Mouse (Mus musculus) liver, embryonic 14.5 days (tissue): ENCODE measurements around the gene Glp1r. TPM values are rescaled to one million over a fixed set of nuclear protein-coding genes. Genes with fewer than 3 reads are reported as not detected.

ENCODE experiments used
- ATAC-seq: fragments of 200-750 bp; cut with Nextera tagmentation; 2 replicates; pipeline ENCODE4 v1.8.0; 2017; ENCODE audit warnings: moderate number of reproducible peaks, mild to moderate bottlenecking, moderate library complexity; ENCODE audit not compliant: insufficient read depth
- DNase-seq, 3 experiments: peaks; one replicate each; pipeline ENCODE4 v3.0.0-alpha.2; 2012 to 2013; ENCODE audit warnings: low read depth in 3 of 3, low spot score in 3 of 3
- H3K27ac ChIP-seq: fragments of 300-500 bp; sonication (generic); 2 replicates; pipeline ENCODE4 v1.5.1; 2014; ENCODE audit warnings: moderate library complexity, mild to moderate bottlenecking, control low read depth, inconsistent platforms
- H3K27me3 ChIP-seq: fragments of 300-500 bp; sonication (generic); 2 replicates; pipeline ENCODE4 v1.6.1; 2014; ENCODE audit warnings: mild to moderate bottlenecking, low read length, moderate library complexity; ENCODE audit not compliant: control insufficient read depth, insufficient read depth
- H3K36me3 ChIP-seq: fragments of 300-500 bp; sonication (generic); replicated peaks from 2 replicates; pipeline ENCODE4 v1.6.1; 2014; ENCODE audit warnings: low read depth; ENCODE audit not compliant: control insufficient read depth, insufficient read depth
- H3K4me1 ChIP-seq, 2 experiments: fragments of 200-500 bp in 1 of 2; fragments of 300-500 bp in 1 of 2; sonication (generic) in 1 of 2; replicated peaks; 2 replicates each; pipeline ENCODE4 v1.6.1; 2012 to 2014; ENCODE audit warnings: antibody characterized with exemption in 1 of 2, inconsistent platforms in 1 of 2, low read length in 1 of 2; ENCODE audit not compliant: control insufficient read depth in 2 of 2, insufficient read depth in 2 of 2
- H3K4me2 ChIP-seq: fragments of 300-500 bp; sonication (generic); 2 replicates; pipeline ENCODE4 v1.6.1; 2014; ENCODE audit warnings: low read depth, mild to moderate bottlenecking, control low read depth, moderate library complexity
- H3K4me3 ChIP-seq, 2 experiments: fragments of 200-500 bp in 1 of 2; fragments of 300-500 bp in 1 of 2; sonication (generic) in 1 of 2; 2 replicates each; pipeline ENCODE4 v1.5.1; 2012 to 2014; ENCODE audit warnings: low read depth in 2 of 2, low read length in 2 of 2, mild to moderate bottlenecking in 2 of 2, control low read depth in 1 of 2, inconsistent platforms in 1 of 2, moderate library complexity in 1 of 2; ENCODE audit not compliant: insufficient read depth in 1 of 2
- H3K9ac ChIP-seq: fragments of 300-500 bp; sonication (generic); replicated peaks from 2 replicates; pipeline ENCODE4 v1.6.1; 2014; ENCODE audit warnings: mild to moderate bottlenecking, control low read depth, moderate library complexity
- H3K9me3 ChIP-seq: fragments of 300-500 bp; sonication (generic); 2 replicates; pipeline ENCODE4 v1.6.1; 2016; ENCODE audit warnings: low read length, mixed read lengths; ENCODE audit not compliant: control insufficient read depth
- CTCF ChIP-seq: IDR thresholded peaks from 2 replicates; pipeline ENCODE4 v1.5.1; 2016; ENCODE audit warnings: antibody characterized with exemption, low read depth, control low read depth
- EP300 ChIP-seq: IDR thresholded peaks from 2 replicates; pipeline ENCODE4 v1.6.1; 2016; ENCODE audit warnings: antibody characterized with exemption, low read depth
- WGBS: fragments of 180-500 bp; shearing (Covaris S2); extraction: QIAGEN DNeasy Blood & Tissue Kit; methylation state at CpG from one replicate; pipeline ENCODE4 v1.1.7; 2014; ENCODE audit not compliant: insufficient replicate concordance; 5-methylcytosine and 5-hydroxymethylcytosine counted together
- polyA plus RNA-seq, 2 experiments: library from polyadenylated mRNA; depleted of rRNA in 1 of 2; stranded (reverse) in 1 of 2; unstranded in 1 of 2; fragments of >200 nt; fragmentation: Nextera tagmentation in 1 of 2; extraction: Ambion mirVana in 1 of 2; gene quantifications; 2 replicates each; pipeline versions ENCODE4 v1.2.1 to v1.2.3; 2012 to 2014

Glp1r gene
- polyA plus RNA-seq, 2 experiments, result 0.01 TPM; not detected in 1

GRCm38 (mm10) chr17:30962880-30963279 lies 61.3 kb downstream of the Glp1r start:
- Histone ChIP-seq H3K4me2 (no peak overlapping the region), H3K9ac (no peak overlapping the region), H3K4me1 (no peaks in the 10 kb centered on the region), H3K27me3 (no peaks in the 10 kb centered on the region), H3K27ac (no peak overlapping the region), H3K4me3 (no peak overlapping the region), H3K36me3 (no peaks in the 10 kb centered on the region), H3K9me3 (no peaks in the 10 kb centered on the region)
- no peak for DNase-seq
- whole genome bisulfite sequencing, result 24% methylated on average over 2 of the region's 2 CpGs
- no peak for TF ChIP-seq EP300
- no peak for TF ChIP-seq CTCF
- ATAC-seq, result no peak

GRCm38 (mm10) chr17:30969983-30970382 lies 68.4 kb downstream of the Glp1r start:
- TF ChIP-seq EP300 (no peak), CTCF (no peak)
- Histone ChIP-seq H3K9me3 (no peaks in the 10 kb centered on the region), H3K4me1 (no peaks in the 10 kb centered on the region), H3K4me2 (no peak overlapping the region), H3K36me3 (no peaks in the 10 kb centered on the region), H3K27ac (no peak overlapping the region), H3K9ac (no peak overlapping the region), H3K27me3 (no peaks in the 10 kb centered on the region), H3K4me3 (no peak overlapping the region)
- DNase-seq (no peak), ATAC-seq (no peak)
- 55% methylated on average over 4 of the region's 4 CpGs for WGBS

GRCm38 (mm10) chr17:30971877-30972276 lies 70.3 kb downstream of the Glp1r start:
- H3K4me1 ChIP-seq, result no peaks in the 10 kb centered on the region
- no peaks in the 10 kb centered on the region for H3K36me3 ChIP-seq
- H3K27me3 ChIP-seq, result no peaks in the 10 kb centered on the region
- WGBS, result 67% methylated on average over 7 of the region's 7 CpGs
- DNase-seq, result no peak
- no peak for ATAC-seq
- H3K9ac ChIP-seq, result no peak overlapping the region
- H3K9me3 ChIP-seq, result no peaks in the 10 kb centered on the region
- H3K4me3 ChIP-seq, result no peak overlapping the region
- no peak overlapping the region for H3K4me2 ChIP-seq
- H3K27ac ChIP-seq, result no peak overlapping the region
- TF ChIP-seq EP300, result no peak
- no peak for TF ChIP-seq CTCF

GRCm38 (mm10) chr17:30973332-30973731 lies 71.7 kb downstream of the Glp1r start:
- ATAC-seq (no peak), DNase-seq (no peak)
- no peak overlapping the region for H3K27ac ChIP-seq

GRCm38 (mm10) chr17:30977290-30977689 lies 75.7 kb downstream of the Glp1r start:
- H3K36me3 ChIP-seq, result no peaks in the 10 kb centered on the region
- H3K4me2 ChIP-seq, result no peak overlapping the region
- DNase-seq (no peak), ATAC-seq (no peak)
- WGBS, result 30% methylated on average over 2 of the region's 2 CpGs
- TF ChIP-seq CTCF, result no peak
- TF ChIP-seq EP300, result no peak
- H3K27me3 ChIP-seq, result no peaks in the 10 kb centered on the region
- no peak overlapping the region for H3K27ac ChIP-seq
- no peaks in the 10 kb centered on the region for H3K4me1 ChIP-seq
- H3K9me3 ChIP-seq, result no peaks in the 10 kb centered on the region
- H3K9ac ChIP-seq, result no peak overlapping the region
- H3K4me3 ChIP-seq, result no peak overlapping the region

More at GRCm38 (mm10) chr17:30973332-30973731, 71.7 kb downstream of the Glp1r start:
- no peak overlapping the region for H3K9ac ChIP-seq
- no peaks in the 10 kb centered on the region for H3K4me1 ChIP-seq
- no peaks in the 10 kb centered on the region for H3K36me3 ChIP-seq
- no peaks in the 10 kb centered on the region for H3K27me3 ChIP-seq
- TF ChIP-seq EP300, result no peak
- no peak for TF ChIP-seq CTCF
- no peak overlapping the region for H3K4me3 ChIP-seq
- H3K4me2 ChIP-seq, result no peak overlapping the region
- WGBS, result 26% methylated on average over 6 of the region's 6 CpGs
- H3K9me3 ChIP-seq, result no peaks in the 10 kb centered on the region

GRCm38 (mm10) chr17:30978556-30978955 lies 76.9 kb downstream of the Glp1r start:
- TF ChIP-seq CTCF, result no peak
- no peak for TF ChIP-seq EP300
- Histone ChIP-seq H3K4me1 (no peaks in the 10 kb centered on the region), H3K27ac (no peak overlapping the region), H3K9ac (no peak overlapping the region), H3K36me3 (no peaks in the 10 kb centered on the region), H3K4me3 (no peak overlapping the region), H3K9me3 (no peaks in the 10 kb centered on the region), H3K27me3 (no peaks in the 10 kb centered on the region), H3K4me2 (no peak overlapping the region)
- DNase-seq, result no peak
- ATAC-seq, result no peak
- WGBS, result 53% methylated on average over 10 of the region's 10 CpGs
